Mouse (Mus musculus) kidney, postnatal 14 days (tissue): ENCODE measurements at regions not wholly inside any gene's neighbourhood (a gene's known extent, or its start where the extent isn't known, plus 50 kb on each side); places are given as distances from the start of the nearest gene placed in this dataset.
"Not testable (repeated sequence)": the region's sequence is repeated elsewhere in the genome, so short reads cannot be mapped to it uniquely, and the experiment has no call there.

ENCODE experiments used
- DNase-seq: peaks from one replicate; pipeline ENCODE4 v3.0.0; 2022; ENCODE audit warnings: mixed read lengths

DNA sequence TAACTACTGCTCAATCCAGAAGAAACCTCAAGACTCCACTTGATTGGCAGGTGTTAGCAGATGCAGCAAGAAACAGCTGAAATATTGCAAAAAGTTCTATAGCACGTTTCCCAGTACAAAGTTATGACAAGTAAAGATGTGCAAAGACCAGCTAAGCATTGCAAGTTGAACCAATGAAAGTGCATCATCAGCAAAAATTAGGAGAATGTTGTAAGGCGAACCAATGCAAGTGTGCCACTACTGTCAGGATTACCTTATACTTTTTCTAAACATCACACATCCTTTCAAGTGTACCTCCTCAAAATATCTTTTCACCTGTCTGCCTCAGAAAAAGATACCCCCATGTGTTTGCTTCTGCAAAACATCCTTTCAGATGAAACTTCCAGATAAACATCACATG, 244.7 kb downstream of the Slco6d1 start:
- no peak for DNase-seq

DNA sequence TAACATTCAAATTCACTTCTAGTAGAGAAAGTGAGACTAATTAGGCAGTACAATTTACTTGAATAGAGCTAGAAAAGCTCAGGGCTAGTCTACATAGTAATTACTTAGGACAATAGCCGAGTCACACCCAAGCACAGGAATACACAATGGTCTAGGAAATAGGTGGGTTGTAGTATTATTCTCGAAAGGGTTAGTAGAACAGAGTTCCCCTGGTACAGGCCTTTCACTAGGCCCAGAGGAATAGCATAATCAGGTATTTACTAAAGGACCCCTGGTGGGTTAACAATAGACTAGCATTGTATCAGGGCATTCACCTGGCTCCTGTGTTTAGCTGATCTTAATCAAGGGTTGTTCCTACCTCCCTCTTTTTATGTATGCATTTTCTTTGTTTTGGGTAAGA, 246.5 kb downstream of the Slco6d1 start:
- DNase-seq = not testable (repeated sequence)

DNA sequence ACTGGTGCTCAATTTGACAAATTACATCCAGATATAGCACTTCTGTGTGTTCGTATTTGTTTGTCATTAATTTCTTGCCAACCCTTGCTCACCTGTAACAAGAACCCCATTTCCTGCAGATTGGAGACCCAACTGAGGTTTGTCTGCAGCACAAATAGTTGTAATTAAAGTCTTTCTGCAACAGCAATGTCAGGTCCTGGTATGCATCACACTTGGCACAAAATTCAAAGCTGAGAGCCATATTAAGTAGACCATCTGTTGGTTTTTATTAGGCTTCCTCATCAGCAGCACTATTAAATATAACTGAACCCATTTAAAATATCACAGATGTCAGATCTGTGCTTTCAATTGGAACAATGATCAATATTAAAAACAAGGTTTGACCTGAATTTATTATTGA, 247.0 kb downstream of the Slco6d1 start:
- DNase-seq = no peak

DNA sequence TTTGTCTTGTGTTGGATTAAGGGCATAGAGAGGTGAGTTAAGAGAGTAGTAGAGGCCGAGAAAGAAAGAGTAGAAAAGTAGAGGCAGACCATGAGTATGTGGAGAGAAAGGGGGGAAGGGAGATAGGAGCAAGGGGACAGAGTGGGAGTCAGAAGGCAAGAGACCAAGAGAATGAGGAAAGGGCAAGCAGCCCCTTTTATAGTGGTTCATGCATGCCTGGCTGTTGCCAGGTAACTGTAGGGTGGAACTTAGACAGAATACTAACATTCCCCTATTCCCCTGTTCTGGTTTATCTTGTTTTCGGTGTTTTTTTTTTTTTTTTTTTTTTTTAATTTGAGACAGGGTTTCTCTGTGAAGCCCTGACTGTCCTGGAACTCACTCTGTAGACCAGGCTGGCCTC, 247.7 kb downstream of the Slco6d1 start:
- no peak for DNase-seq

DNA sequence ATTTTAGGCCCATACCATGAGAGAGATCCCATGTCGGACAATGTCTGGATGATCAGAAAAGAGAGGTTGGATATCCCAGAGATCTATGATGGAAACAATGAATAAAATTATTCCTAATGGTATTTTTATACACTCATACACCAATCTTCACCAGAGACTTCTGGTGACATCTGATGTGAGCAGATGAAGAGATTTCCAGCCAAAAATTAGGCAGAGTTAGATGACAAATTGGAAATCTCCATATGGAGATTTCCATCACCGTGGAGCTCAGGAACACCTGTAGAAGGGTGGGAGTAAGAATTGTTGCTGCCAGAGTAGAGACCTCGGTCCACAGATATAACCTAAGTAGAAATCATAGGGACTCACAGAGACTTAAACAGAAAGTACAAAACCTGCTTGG, 257.8 kb downstream of the Slco6d1 start:
- no peak for DNase-seq

DNA sequence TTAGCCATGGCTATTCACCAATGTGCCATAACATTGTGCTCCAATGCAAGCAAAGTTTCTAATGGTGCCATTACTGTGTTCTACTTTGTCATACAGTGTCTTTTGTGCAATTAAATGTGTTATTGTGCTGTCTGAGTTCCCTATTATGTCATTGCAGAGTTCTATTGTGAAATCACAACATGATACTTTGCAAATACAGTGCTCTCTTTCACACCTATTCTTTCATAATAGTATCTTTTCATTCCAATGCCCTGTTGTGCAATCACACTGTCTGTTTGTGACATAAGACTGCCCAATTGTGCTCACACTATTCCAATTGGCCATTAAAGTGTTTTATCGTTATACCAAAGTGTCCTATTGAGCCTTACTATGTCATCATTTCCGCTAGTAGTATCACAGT, 292.9 kb downstream of the Slco6d1 start:
- no peak for DNase-seq

DNA sequence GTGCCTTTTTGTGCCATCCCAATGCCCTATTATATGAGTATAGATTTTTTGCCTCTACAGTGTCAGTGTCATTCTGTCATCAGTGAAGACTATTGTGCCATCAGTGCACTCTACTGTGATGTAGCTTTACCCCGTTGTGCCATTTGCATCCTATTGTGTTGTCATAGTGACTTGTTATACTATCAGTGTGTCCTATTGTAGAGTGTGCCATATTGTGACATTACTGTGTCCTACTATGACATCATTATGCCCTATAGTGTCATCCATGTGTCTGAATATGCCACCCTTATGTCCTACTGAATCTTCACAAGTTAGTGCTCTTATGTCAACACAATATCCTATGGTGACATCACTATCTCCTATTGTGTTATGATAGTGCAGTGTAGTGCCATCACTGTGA, 293.4 kb downstream of the Slco6d1 start:
- DNase-seq = no peak

DNA sequence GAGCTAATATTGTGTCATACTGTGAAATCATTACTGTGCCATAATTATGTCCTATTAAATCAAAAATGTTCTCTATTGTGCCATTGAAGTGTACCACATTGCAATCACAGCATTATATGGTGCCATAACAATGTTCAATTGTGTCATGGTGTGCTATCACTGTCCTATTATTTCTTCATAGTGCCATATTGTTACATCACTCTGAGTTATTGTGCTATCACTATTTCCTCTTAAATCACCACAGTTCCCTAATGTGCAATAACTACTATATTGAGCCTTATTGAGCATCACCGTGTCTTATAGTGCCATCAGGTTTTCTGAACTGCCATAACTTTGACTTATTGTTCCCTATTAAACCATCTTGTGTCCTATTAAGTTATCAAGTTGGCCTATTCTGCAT, 299.7 kb downstream of the Slco6d1 start:
- DNase-seq = no peak

DNA sequence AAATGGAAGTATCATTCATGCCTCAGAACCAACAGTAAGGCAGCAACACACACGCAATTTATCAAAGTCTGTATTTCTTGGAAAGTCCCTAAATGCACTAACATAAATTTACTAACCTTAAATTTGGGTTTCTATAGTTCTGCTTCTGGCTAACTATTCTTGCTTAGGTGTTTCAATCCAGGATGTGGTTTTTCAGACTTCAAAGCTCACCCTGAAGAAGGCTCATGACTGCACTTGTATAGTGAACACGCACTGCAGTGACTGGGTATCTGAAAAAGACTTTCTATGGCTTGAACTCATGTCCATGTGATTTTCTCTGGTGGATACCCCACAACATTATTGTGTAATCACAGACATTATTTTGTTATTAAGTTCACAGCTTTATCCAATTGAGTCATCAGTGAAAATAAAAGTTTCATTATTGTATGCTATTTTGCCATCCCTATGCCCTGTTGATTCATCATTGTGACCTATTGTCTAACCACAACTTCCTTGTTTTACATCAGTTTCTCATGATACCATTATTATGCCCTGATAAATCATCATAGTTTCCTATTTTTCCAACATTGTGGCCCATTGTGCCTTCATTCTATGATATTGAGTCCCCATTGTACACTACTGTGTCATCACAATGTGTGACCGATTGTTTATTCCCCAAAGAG, 306.6 kb downstream of the Slco6d1 start:
- no peak for DNase-seq

DNA sequence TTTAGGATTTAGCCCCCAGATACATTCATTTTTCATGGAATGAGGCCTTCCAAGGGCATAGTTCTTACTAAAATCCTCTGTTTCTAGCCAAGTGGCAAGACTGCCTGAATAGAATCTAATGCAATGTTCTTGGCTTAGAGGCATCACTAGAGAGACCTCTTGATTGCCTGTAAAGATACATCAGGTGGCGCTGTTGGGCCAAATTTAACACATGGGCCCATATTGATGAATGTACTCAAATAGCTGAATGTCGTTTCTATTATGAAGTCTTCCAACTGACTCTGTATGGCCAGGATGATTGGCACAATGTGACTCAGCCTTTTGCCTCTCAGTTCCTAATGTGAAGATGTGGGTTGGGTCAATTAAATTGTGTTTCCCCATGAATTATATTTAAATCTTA, 328.0 kb downstream of the Slco6d1 start:
- no peak for DNase-seq

DNA sequence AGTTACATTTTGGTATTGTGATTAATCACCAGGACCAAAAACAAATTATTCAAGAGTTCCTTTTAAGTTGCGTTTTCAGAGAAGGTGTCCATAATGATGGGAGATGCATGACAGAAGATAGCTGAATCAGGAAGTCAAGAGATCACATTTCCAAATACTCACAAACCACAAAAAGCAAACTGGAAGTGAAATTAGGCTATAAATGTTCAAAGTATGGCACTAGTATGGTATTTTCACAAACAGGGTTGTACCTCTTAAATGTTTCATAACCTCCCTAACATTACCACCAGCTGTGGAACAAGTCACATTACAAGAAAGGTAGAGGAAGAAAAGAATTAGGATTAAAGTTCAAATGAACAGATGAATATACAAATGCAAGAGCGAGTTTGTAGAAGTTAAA, 367.6 kb downstream of the Slco6d1 start:
- no peak for DNase-seq

DNA sequence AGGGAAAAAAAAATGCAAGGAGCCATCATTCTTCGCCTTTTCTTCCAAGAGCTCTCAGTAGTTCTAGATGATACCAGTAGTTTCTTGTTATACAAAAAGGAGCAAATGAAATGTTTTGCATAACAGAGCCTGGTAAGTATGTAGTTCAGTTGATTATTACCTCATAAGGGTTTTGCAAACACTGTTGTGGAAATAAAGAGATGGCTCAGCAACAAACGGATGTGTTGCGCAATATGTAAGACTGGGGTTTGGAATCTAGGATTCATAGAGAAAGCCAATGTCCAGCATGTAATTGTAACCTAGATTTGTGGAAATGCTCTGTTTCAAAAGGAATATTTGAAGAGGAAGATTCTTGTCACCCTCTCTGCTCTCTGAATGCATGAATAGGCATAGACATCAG, 372.4 kb downstream of the Slco6d1 start:
- no peak for DNase-seq

DNA sequence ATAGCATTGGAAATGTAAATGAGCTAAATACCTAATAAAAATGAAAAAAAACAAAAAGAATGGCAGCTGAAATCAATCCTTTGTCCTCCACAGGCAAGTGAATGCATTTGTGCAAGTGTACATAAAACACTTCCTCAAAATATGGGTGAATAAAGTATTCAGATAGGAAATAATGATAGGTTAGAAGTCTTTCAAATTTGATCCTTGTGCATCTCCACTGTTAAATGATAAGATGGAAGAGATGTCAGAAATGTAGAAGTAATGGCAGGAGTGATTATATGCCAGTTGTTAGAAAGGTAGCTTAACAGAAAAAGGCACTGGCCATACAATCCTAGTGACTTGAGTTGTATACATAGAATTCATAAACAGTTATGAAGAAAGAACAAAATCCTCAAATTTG, 391.6 kb downstream of the Slco6d1 start:
- no peak for DNase-seq

DNA sequence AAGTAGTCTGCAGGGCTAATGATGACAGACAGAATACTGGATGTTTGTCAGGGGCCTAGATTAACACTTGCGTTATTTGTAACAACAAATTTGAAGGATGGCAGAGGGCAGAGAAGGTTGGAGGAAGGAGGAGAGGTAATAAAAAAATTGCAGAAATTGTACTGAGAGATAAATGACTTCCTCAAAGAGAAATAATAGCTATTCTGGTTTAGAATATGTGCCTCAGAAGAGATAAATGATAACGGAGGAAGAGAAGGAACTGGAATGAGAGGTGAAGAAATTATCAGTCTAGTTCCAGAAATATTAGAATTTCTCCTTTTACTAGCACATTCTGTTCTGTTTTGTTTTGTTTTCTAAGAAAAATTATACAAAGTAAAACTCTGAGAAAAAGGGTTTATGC, 393.1 kb downstream of the Slco6d1 start:
- no peak for DNase-seq

DNA sequence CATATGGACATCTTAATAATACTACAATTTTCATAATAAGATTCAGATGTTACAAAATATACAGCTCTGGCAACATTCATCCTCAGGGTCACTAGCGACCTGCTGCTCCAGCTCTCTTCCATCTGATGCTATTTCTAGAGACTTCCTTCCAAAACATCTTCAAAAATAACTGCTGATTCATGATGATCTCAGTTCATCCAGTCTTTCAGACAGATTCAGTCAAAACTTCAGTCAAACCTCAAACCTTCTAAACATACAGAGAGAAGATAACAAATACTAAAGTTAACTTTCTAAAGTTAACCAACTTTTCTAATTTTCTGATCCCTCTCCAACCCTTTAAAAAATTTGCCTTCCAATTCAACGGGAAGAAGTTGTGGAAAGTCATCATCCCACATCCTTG, 397.2 kb downstream of the Slco6d1 start:
- DNase-seq = no peak

DNA sequence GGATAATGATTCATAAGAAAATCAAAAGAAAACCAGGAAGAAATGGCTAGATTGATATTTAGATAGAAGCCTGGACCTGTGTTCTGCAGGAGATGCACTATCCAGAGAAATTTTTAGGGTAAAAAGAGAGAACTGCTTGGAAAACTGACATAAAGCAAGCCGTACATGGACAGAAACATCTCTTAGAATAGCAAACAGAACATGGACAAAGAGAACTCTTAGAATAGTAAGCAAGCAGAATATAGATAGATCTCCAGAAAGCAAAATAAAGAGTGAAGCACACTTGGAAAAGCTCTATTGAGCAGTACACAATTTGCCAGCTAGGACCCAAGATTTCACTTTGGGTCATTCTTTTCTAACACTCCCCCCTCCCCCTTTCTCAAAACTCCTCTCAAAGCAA, 439.3 kb downstream of the Slco6d1 start:
- no peak for DNase-seq

DNA sequence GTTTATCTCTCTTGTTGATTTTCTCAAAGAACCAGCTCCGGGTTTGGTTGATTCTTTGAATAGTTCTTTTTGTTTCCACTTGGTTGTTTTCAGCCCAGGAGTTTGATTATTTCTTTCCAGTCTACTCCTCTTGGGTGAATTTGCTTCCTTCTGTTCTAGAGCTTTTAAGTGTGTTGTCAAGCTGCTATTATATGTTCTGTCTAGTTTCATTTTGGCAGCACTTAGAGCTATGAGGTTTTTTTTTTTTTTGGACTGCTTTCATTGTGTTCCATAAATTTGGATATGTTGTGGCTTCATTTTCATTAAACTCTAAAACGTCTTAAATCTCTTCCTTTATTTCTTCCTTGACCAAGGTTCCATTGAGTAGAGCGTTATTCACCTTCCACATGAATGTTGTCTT, 485.3 kb downstream of the Slco6d1 start:
- no peak for DNase-seq

DNA sequence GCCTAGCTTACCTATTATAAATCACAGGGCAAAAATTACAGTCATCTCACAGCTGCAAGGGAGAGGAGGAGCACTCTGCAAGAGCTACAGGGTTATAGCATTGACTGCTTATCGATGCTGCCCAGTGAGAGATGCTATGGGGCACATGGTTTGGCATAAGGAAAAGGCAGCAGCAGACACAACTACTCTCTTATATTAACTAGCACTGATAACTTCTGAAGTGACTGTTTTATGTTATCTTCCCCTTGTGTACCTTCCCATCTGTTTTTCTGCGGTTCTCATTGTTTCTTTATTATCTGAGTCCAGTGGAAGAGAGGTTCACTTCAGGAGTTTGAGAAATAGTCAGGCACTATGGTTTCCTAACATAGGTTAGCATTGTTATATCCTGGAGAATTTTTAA, 502.1 kb downstream of the Slco6d1 start:
- DNase-seq = no peak

DNA sequence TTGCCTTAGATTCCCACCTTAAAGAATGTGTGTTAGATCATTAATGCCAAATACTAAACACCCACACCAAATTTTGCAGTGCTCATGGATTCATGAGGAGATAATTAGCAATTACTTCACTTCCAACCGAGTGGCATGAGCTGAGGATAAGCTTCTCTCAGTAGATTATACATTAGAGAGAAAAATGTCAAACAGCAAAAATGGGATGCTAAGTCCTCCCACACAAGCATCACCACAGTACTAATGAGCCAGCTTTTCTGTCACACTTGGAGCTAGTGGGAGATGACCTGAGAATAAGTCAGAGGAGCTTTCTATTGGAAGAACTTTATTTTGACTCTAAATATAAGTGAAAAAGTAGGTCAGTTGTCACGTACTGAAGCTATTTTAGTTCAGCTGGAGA, 504.0 kb downstream of the Slco6d1 start:
- DNase-seq = no peak

DNA sequence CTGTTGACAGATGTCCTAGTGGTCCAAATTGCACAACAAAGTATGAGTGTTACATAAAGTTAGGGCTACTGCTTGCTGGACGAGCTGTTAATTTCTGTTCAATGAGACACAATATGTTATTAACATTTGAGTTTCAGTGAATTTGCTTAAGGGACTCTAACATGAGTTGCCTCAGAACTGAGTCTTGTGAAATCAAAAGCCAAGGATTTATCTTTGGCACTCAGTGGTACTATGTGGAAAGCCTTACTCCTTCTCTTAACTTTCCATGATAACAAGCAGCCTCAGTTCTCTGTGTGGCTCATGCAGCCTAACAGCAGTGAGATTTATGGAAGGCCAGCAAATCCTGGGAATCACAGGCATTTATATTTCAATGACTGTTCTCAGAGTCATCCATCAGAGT, 510.0 kb downstream of the Slco6d1 start:
- no peak for DNase-seq

DNA sequence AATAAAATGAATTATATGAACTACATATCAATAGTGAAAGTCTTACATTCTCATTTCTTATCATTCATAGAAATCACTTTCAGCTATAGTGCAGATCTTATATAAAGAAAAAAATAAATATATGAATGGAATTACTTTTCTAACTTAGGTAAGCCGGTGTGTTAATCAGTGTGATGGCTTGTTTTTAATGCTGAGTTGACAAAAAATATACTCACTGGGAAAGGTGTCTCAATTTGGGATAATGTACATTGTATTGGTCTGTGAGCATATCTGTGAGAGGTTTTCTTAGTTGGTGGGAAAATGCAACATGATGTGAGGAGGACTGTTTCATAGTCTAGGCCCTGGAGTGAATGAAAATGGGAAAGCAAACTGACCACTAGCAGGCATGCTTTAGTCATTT, 511.3 kb downstream of the Slco6d1 start:
- DNase-seq = no peak

DNA sequence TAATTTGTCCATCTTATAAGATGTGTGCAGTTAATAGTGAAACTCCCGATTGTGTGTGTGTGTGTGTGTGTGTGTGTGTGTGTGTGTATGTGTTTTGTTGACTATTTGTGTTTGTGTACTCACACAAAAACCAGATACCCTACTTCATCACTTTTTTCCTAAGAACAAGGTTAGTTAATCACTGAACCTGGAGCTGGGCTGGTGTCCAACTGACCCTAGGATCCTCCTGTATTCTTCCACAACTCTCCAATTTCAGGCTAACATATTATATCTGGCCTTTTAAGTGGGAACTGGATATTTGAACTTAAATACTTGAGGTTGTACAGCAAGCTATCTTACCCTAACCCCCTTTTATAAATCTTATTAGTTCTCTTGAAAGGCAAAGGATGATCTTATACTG, 556.8 kb downstream of the Slco6d1 start:
- DNase-seq = peak; percentile 0
